Mouse (Mus musculus) ZHBTc4 (cell line): ENCODE measurements around the gene Grip2.

Experiments used
- DNase-seq: peaks from one replicate; pipeline ENCODE4 v3.0.0-alpha.2; 2011; ENCODE audit warnings: low read depth, low spot score

Grip2 gene

DNA sequence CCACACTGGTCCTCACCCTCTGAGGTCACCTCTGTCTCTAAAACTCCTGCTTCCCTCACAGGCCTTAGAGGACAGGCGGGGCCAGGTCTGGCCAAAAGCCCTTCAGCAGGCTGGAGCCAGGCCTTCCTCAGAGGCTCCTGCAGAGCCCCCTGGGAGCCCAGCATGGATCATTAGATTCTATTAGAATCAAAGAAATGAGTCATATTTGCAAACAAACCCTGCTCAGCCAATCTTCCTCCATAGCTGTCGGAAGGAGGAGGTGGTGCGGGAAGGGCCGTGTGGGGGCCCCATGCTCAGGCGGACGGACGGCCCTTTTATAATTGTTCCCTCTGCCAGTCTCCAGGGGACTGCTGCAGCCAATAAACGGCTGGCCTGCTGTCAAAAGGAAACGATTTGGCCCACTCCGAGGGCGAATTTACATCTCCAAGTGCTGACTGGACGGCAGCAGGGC, 97.3 kb downstream of the Grip2 start:
- no peak for DNase-seq

DNA sequence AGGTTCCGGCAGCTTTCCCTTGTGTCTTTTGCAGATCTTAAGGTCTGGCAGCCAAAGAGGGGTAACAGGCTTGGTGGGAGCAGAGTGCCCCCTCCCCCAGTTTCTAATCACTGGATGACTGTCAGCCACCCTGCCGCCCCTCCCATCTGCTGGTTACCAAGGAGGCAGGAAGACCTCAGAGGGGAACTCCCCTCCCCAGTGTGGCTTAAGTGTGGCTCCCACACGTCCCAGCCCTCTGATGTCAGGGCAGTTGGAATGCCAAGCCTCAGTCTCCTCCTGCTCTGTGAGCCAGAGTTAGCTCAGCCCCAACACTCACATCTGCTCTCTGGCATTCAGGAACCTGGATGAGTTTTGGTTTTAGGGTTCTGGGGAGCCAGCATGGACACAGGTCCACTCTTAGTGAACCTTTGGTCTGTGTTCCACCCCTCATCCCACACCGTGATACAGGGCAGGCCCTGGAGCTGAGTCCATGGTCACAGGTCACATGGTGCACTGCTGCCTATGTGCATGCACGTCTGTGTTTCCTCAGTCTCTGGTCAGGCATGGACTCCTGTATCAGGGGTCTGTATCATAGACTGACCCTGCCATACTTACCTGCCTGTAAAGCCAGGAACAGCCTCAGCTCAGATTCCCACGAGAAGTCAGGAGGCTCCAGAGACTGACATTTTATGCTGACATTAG, 98.0 kb downstream of the Grip2 start:
- no peak for DNase-seq

DNA sequence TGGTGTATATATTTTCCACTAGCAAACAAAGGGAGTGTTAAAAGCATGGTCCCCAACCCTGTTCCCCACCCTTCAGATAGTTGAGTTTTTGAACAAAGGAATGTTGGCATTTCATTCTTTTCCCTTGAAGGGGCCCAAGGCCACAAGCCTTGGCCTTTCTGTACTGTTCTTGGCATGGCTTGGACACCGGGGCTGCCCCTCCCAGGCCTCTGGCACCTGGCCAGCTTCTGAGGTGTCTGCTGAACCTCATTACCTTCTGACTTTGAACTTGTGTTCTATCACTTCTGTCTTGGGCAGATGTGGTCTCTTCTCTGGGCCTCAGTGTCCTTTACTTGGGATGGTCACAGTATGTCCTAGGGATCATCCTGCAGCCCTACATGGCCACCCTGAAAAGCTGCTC, 99.7 kb downstream of the Grip2 start:
- DNase-seq, result no peak

DNA sequence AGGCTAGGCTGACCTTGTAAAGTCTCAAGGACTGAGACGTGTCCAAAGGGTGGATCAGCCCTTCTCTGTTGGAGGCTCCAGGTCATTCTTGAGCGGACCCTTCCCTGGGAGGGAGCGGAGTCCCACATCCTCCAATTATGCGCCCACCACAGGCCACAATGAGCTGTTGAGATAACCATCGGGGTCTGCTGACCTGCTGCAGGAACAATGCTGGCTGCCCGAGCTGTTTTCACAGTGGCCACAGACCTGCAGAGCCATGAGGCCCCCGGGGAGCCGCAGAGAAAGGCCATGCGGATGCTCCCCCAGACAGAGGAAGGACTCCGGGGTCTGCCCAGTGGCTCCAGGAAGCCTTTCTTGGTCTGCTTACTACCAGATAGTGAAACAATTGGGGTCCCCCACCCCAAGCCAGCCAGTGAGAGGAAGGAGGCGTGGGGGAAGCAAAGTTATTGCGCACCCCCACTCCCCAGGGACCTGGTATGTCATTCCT, 105.8 kb downstream of the Grip2 start:
- no peak for DNase-seq

DNA sequence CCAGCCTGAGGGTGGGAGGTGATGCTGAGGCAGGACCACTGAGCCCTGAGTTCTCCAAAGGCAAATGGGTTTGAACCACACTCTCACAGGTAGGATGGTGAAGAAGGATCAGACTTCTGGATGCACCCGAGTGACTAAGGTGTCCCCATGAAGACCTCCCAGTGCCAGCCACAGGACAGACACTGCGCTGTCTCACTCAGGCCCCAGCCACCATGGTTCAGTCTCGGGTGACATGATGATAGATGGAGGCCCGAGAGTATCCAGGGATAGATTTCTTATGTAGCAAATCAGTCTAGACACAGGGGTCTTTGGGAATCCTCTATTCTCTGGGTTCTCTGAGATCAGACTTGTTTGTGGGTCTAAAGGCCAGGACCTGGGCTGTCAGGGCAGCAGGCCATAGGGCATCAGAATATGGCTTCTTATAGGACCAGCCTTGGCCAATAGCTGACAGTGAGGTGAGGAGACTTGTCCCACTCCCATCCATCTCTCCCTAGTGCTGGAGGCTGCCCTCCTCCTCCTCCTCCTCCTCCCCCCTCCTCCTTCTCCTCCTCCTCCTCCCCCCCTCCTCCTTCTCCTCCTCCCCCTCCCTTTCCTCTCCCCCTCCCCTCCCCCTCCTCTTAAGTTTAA, 106.3 kb downstream of the Grip2 start:
- DNase-seq, result peak; percentile 33

DNA sequence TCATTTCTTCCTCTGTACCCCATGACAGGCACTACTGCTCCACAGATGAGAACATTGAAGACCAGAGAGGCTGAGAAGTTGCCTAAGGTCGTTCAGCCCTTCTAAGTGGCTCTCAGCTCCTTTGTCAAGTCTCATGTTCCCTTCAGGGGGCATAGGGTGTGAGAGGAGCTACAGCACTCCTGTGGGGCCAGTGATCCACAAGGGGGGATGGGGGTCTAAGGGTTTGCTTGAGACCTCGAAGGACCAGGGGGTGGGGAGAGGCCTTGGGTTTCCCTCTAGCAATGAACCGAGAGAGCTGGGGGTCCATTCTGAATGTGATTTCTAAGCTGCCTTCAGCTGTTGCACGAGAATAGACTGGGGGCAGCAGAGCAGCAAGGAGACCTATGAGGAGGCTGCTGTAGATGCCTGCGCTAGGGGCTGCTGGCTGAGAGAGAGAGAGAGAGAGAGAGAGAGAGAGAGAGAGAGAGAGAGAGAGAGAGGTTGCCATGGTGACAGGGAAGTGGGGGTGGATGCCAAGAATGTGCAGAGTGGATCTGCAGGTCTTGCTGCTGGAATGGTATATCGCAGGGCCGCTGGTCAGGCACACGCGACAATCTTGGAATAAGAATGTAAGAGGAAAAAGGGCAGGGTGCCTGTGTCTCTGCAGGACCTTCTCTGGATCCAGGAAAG, 107.1 kb downstream of the Grip2 start:
- peak; percentile 31 for DNase-seq

DNA sequence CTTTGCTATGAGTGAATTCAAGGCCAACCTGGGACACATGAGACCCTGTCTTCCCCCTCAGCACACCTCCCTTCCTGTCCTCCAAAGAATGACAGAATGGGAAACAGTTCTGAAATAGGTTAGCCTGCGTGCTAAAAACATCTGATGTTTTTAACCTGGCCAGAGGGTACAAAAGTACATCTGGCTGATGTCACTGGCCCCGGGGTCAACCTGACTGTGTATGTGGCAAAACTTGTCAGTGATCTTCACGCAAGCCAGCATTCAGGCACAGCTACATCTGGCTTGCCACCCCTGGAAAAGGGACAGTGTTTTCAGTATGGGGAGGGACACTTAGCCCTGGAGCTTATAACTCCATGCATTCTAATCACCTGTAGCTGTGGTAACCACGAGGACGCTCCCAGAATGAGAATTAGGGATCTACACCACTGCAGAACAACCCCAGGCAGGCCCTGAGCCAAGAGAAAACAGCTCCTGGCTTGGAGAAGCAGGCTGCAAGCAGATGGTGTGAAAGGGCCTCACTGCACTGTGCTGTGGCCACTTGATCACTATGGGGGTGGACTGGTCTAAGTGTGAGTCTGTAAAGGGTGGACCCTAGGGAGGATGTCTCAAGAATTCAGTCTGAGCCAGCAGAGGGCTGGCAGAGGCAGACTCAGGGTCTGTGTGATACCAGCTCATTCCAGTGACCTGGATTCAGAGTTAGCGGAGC, 107.9 kb downstream of the Grip2 start:
- DNase-seq, result no peak

DNA sequence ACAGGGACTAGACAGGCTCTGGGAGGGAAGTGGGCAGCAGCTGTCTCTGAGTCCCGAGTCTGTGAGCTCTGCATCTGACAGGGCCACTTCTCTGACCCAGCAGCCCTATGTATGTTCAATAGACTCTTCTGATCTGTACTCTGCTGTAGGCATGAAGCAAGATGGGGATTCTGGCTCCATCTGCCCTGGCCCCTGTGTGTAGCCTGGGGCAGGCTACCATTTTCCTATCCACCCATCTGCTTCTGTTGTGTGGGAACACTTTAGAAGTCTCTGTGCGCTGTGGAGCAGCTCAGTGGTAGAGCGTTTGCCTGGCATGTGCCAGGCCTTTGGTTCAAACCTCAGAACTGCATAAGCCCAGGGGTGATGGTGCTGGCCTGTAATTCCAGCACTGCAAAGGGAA, 108.4 kb downstream of the Grip2 start:
- DNase-seq, result no peak

DNA sequence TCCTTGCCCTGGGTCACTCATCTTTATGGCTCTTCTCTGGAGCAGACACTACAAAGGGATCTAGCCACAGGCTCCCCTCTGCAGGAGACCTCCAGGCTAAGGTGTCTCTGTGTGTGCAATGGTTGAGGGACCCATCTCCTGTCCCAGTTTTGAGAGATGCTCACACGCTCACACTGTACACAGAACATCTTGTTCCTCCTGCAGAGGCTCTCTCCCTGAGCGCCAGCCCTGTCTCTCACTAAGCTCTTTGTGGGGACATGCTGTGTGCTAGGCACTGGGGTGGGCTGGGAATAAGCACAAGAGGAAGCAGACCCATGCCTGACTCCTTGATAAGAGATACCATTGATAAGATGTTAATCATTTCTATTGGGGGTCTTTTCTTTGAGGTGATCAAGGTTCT, 109.0 kb downstream of the Grip2 start:
- no peak for DNase-seq

DNA sequence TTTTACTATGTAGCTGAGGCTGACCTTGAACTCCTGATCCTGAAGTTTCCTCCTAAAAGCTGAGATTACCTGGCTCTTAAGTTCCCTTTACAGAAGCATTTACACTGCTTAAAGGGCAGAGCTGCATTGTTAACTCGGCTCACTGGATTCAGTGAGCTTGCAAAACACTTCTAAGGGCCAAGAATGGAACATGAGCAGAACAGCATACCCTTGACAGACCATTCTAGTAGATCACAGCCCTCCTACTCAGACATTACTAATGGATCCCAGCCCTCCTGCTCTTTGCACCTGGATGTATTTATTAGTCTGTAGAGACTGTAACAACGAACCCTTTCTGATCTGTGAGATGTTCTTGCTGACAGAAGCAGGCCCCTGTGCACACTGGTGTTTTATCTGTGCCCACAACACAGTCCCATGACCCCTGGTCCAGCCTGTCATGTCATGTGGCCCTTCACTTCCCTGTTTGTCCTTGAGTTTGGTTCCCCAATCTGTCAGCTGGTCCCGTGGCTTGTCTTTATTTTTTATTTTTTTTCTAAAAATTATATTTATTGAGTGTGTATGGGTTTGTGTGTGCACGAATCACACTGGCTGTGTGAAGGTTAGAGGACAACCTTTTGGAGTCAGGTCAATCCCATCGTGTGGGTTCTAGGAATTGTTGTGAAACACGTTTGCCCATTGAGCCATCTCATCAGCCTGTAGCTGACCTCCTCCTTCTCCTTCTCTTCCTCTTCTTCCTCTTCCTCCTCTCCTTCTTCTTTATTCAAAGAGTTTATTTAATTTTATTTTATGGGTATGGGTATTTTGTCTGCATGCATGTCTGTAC, 110.9 kb downstream of the Grip2 start:
- peak; percentile 58 for DNase-seq

DNA sequence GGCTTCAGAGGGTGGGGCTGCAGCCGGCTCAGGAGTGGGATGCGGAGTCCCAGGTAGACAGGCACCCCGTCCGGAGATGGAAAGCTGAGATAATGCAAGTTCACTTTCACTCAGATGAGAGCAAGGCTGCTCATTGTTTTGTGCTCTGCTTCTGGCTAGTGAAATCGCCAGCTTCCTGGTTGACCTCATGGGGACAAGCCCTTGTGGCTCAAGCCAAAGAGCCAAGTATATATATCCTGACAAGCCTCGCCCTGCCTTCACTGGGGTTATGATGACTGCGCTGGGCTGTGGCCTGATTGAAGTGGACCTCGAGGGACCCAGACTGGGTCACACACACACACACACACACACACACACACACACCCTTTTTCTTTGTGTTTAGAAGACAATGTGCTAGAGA, 112.0 kb downstream of the Grip2 start:
- DNase-seq, result no peak

DNA sequence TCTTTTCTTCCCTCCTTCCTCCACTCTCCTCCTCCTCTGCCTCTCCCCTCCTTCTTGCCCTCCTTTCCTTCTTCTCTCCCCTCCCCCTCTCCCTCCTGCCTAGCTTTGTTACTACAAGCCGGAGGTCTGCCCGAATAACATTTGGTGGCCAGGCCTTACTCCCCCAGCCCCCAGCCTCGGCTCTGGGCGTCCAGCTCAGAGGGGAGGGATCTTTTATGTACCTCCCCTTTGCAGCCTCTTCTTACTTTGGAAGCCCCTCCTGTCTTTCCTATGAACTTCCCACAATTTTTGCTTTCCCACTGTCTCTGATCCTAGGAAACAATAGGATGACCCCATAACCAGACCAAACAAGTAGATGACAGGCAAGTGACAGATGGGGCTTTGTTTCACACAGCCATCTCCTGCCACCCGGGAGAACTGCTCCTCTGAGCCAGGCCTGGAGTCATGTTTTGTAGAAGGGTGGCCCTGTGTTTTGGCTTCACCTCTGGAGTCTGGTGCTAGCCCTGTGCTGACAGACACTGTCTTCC, 113.6 kb downstream of the Grip2 start:
- DNase-seq, result no peak

DNA sequence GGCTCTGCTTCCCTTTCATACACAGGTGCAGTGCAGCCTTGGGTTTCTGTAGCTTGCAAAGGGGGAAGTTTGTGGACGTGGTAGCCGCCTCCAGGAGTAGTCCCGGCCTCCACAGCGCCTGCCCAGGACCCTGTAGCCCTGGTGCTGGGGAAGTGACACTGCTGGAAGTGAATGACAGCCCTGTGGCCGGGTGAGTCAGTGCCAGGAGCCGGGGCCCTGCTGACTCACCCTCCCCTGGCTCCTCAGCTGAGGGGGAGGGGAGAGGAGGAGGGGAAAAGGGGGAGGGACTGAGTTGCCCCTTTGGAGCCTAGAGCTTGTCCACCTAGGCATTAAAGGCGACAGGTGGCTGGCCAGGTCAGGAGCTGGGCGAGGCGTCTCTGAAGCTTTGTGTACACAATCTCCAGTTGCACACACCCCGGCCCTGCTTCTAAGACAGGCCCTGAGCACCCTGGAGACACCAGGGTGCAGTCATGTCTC, 114.2 kb downstream of the Grip2 start:
- peak; percentile 43 for DNase-seq

DNA sequence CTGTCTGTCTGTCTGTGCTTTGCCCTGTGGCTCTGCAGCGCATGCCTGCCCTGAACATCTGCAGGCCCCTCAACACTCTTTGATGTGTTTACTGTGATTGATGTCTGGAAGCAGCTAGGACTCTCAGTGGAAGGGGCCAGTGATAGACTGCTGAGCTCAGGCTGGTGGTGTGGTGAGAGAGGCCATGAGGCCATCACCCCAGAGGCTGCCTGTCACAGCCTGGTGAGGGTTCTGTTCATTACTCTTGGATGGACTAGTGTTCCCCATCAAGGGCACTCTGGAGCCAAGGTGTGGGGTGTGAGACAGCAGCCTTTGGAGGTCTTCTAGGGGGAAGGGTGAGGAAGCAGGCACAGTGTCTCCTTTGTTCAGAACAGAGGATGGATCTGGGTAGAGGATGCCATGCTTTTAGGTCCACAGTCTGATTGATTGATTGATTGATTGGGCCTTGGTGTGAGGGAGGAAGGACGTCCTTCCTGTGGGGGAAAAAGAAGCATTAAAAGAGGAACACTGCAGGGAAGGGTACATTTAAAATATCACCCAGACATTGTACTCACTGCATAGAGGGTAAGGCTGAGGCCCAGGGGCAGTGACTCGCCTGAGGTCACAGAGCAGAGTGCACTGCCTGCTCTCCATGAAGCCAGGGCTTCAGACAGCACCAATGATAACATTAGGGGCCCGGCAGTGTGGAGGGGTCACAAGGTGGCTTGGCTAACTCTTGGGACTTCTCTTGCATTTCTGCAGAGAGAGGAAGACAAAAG, 114.8 kb downstream of the Grip2 start:
- DNase-seq, result no peak
